Mouse (Mus musculus) intestine, embryonic 14.5 days (tissue): ENCODE data around the gene Kmt5b. TPM values are rescaled to one million over a fixed set of nuclear protein-coding genes. Genes with fewer than 3 reads are reported as not detected.

ENCODE experiments used
- ATAC-seq: fragments of 200-750 bp; cut with Nextera tagmentation; replicated peaks from 2 replicates; pipeline ENCODE4 v1.8.0; 2017; ENCODE audit warnings: low read depth, moderate number of reproducible peaks, moderate TSS enrichment, moderate library complexity; ENCODE audit not compliant: low FRiP score, low TSS enrichment
- DNase-seq: peaks from one replicate; pipeline ENCODE4 v3.0.0-alpha.2; 2018; ENCODE audit warnings: low spot score
- H3K27ac ChIP-seq: fragments of 300-500 bp; sonication (generic); 2 replicates; pipeline ENCODE4 v1.5.1; 2014; ENCODE audit warnings: low read depth, mild to moderate bottlenecking, control low read depth
- H3K27me3 ChIP-seq: fragments of 300-500 bp; sonication (generic); replicated peaks from 2 replicates; pipeline ENCODE4 v1.6.1; 2014; ENCODE audit warnings: low read length, control low read depth; ENCODE audit not compliant: control insufficient read depth, insufficient read depth
- H3K36me3 ChIP-seq: fragments of 300-500 bp; sonication (generic); 2 replicates; pipeline ENCODE4 v1.6.1; 2014; ENCODE audit warnings: low read length, control low read depth; ENCODE audit not compliant: control insufficient read depth, insufficient read depth
- H3K4me1 ChIP-seq: fragments of 300-500 bp; sonication (generic); replicated peaks from 2 replicates; pipeline ENCODE4 v1.6.1; 2014; ENCODE audit warnings: low read length, control low read depth, mixed read lengths; ENCODE audit not compliant: control insufficient read depth, insufficient read depth
- H3K4me2 ChIP-seq: fragments of 300-500 bp; sonication (generic); 2 replicates; pipeline ENCODE4 v1.6.1; 2014; ENCODE audit warnings: low read length
- H3K4me3 ChIP-seq: fragments of 300-500 bp; sonication (generic); 2 replicates; pipeline ENCODE4 v1.5.1; 2014; ENCODE audit warnings: low read depth, low read length, control low read depth, mixed read lengths
- H3K9ac ChIP-seq: fragments of 300-500 bp; sonication (generic); 2 replicates; pipeline ENCODE4 v1.6.1; 2014; ENCODE audit warnings: mild to moderate bottlenecking, low read length
- H3K9me3 ChIP-seq: fragments of 300-500 bp; sonication (generic); 2 replicates; pipeline ENCODE4 v1.6.1; 2016; ENCODE audit warnings: low read length, control low read depth; ENCODE audit not compliant: control insufficient read depth
- WGBS: fragments of 180-500 bp; shearing (Covaris S2); extraction: QIAGEN DNeasy Blood & Tissue Kit; methylation state at CpG from one replicate; pipeline ENCODE4 v1.1.7; 2014; 5-methylcytosine and 5-hydroxymethylcytosine counted together
- polyA plus RNA-seq: library from polyadenylated mRNA; unstranded; fragments of >200 nt; fragmentation: Nextera tagmentation; extraction: Ambion mirVana; gene quantifications from 2 replicates; pipeline ENCODE4 v1.2.1, GENCODE M21; 2014

Kmt5b gene
- polyA plus RNA-seq, 1 experiment from 2014 or later: 29.6 TPM

GRCm38 (mm10) chr19:3862713-3863112, 95.5 kb downstream of the Kmt5b start:
- DNase-seq: no peak
- no peak overlapping the region for H3K27ac ChIP-seq
- H3K36me3 ChIP-seq: peaks cover 14% of the 10 kb centered on the region
- WGBS: 71% methylated on average over 2 of the region's 2 CpGs
- no peak overlapping the region for H3K4me2 ChIP-seq
- H3K9me3 ChIP-seq: no peaks in the 10 kb centered on the region
- no peaks in the 10 kb centered on the region for H3K27me3 ChIP-seq
- H3K9ac ChIP-seq: no peak overlapping the region
- no peaks in the 10 kb centered on the region for H3K4me1 ChIP-seq
- H3K4me3 ChIP-seq: no peak overlapping the region
- no peak for ATAC-seq

GRCm38 (mm10) chr19:3864960-3865359, 97.7 kb downstream of the Kmt5b start:
- H3K4me2 ChIP-seq: no peak overlapping the region
- no peak for DNase-seq
- H3K36me3 ChIP-seq: peaks cover 14% of the 10 kb centered on the region
- H3K27me3 ChIP-seq: no peaks in the 10 kb centered on the region
- ATAC-seq: no peak
- no peak overlapping the region for H3K4me3 ChIP-seq
- no peak overlapping the region for H3K9ac ChIP-seq
- no peak overlapping the region for H3K27ac ChIP-seq
- H3K9me3 ChIP-seq: no peaks in the 10 kb centered on the region
- peaks cover 4% of the 10 kb centered on the region; the same call in 1 of the 2 replicates for H3K4me1 ChIP-seq
- WGBS: 84% methylated on average over 2 of the region's 2 CpGs

Other genes starting within 250 kb of the Kmt5b start
- 64.2 and 70.9 TPM in 2 replicates for gene Ppp6r3, start 191.7 kb upstream of the Kmt5b start, polyA plus RNA-seq
- gene Lrp5, start 80.9 kb upstream of the Kmt5b start, polyA plus RNA-seq: 7.8 and 7.9 TPM in 2 replicates
- gene 1810055G02Rik, start 59.1 kb upstream of the Kmt5b start, polyA plus RNA-seq: 34.1 and 36.4 TPM in 2 replicates
- 48.8 and 54.0 TPM in 2 replicates for gene Chka, start 84.4 kb downstream of the Kmt5b start, polyA plus RNA-seq
- gene Tcirg1, start 139.7 kb downstream of the Kmt5b start, polyA plus RNA-seq: 34.8 and 40.5 TPM in 2 replicates
- gene Ndufs8, start 145.4 kb downstream of the Kmt5b start, polyA plus RNA-seq: 374 and 390 TPM in 2 replicates
- 1.9 and 2.3 TPM in 2 replicates for gene Aldh3b1, start 162.4 kb downstream of the Kmt5b start, polyA plus RNA-seq
- 14.4 and 16.0 TPM in 2 replicates for gene Unc93b1, start 167.8 kb downstream of the Kmt5b start, polyA plus RNA-seq
- not detected in 2 replicates for gene Aldh3b3, start 191.2 kb downstream of the Kmt5b start, polyA plus RNA-seq
- 0.99 and 1.0 TPM in 2 replicates for gene Aldh3b2, start 204.9 kb downstream of the Kmt5b start, polyA plus RNA-seq
- gene Acy3, start 219.1 kb downstream of the Kmt5b start, polyA plus RNA-seq: 13.0 and 13.5 TPM in 2 replicates
- 0.13 and 0.16 TPM in 2 replicates for gene Tbx10, start 225.3 kb downstream of the Kmt5b start, polyA plus RNA-seq
- 42.1 and 42.7 TPM in 2 replicates for gene Nudt8, start 233.2 kb downstream of the Kmt5b start, polyA plus RNA-seq
- gene Gm49405, start 233.2 kb downstream of the Kmt5b start, polyA plus RNA-seq: 2.4 and 2.9 TPM in 2 replicates
- 3.6 and 3.9 TPM in 2 replicates for gene Doc2g, start 235.9 kb downstream of the Kmt5b start, polyA plus RNA-seq
- 247 and 248 TPM in 2 replicates for gene Ndufv1, start 245.4 kb downstream of the Kmt5b start, polyA plus RNA-seq